Mouse (Mus musculus) hindbrain, embryonic 12.5 days (tissue): ENCODE data around the gene Chrne. TPM values are rescaled to one million over a fixed set of nuclear protein-coding genes. Genes with fewer than 3 reads are reported as not detected.
"Not testable (repeated sequence)": the region's sequence is repeated elsewhere in the genome, so short reads cannot be mapped to it uniquely, and the experiment has no call there.

ENCODE experiments used
- ATAC-seq: fragments of 200-750 bp; cut with Nextera tagmentation; 2 replicates; pipeline ENCODE4 v1.8.0; 2017; ENCODE audit warnings: moderate TSS enrichment; ENCODE audit not compliant: low FRiP score
- H3K27ac ChIP-seq: fragments of 300-500 bp; sonication (generic); 2 replicates; pipeline ENCODE4 v1.5.1; 2016; ENCODE audit warnings: mild to moderate bottlenecking
- H3K27me3 ChIP-seq: fragments of 300-500 bp; sonication (generic); 2 replicates; pipeline ENCODE4 v1.6.1; 2016; ENCODE audit warnings: mild to moderate bottlenecking
- H3K36me3 ChIP-seq: fragments of 300-500 bp; sonication (generic); 2 replicates; pipeline ENCODE4 v1.6.1; 2016; ENCODE audit warnings: mild to moderate bottlenecking
- H3K4me1 ChIP-seq: fragments of 300-500 bp; sonication (generic); 2 replicates; pipeline ENCODE4 v1.6.1; 2016
- H3K4me2 ChIP-seq: fragments of 300-500 bp; sonication (generic); replicated peaks from 2 replicates; pipeline ENCODE4 v1.6.1; 2016; ENCODE audit warnings: mild to moderate bottlenecking
- H3K4me3 ChIP-seq: fragments of 300-500 bp; sonication (generic); 2 replicates; pipeline ENCODE4 v1.5.1; 2016; ENCODE audit warnings: mild to moderate bottlenecking
- H3K9ac ChIP-seq: fragments of 300-500 bp; sonication (generic); 2 replicates; pipeline ENCODE4 v1.6.1; 2016; ENCODE audit warnings: mild to moderate bottlenecking, moderate library complexity
- H3K9me3 ChIP-seq: fragments of 300-500 bp; sonication (generic); replicated peaks from 2 replicates; pipeline ENCODE4 v1.6.1; 2016; ENCODE audit warnings: mild to moderate bottlenecking
- WGBS: fragments of 180-500 bp; shearing (Covaris S2); methylation state at CpG from one replicate; pipeline ENCODE4 v1.1.7; 2016; 5-methylcytosine and 5-hydroxymethylcytosine counted together
- polyA plus RNA-seq: library from polyadenylated mRNA; unstranded; fragments of >200 nt; fragmentation: Nextera tagmentation; extraction: Ambion mirVana; gene quantifications from 2 replicates; pipeline ENCODE4 v1.2.1, GENCODE M21; 2016

Chrne gene
- polyA plus RNA-seq, 1 experiment from 2014 or later, result not detected

DNA sequence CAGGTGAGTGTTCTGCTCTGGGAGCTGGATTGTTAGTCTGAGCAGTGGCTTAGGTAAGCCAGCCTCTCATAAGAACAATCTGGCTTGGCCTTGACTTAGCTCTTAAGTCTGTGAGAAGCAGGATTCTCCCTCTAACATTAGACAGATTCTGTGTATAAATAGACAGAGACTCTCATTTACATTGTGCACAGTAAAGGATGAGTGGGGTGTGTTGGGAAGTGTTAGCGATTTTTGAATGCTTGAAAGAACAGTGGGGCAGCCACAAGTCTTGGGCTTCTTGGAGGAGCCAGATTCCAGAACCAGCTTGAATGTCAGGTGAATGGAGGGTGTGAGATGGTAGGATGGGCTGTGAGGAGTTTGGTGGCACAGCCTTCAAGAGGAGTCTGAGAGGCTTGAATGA, 47.4 kb downstream of the Chrne start:
- 89% methylated on average over 1 of the region's 1 CpGs for WGBS
- Histone ChIP-seq H3K4me3 (no peak overlapping the region), H3K4me1 (peaks cover 25% of the 10 kb centered on the region), H3K27me3 (no peaks in the 10 kb centered on the region), H3K36me3 (no peaks in the 10 kb centered on the region), H3K4me2 (no peak overlapping the region), H3K27ac (no peak overlapping the region), H3K9ac (no peak overlapping the region), H3K9me3 (no peaks in the 10 kb centered on the region)
- ATAC-seq, result no peak

DNA sequence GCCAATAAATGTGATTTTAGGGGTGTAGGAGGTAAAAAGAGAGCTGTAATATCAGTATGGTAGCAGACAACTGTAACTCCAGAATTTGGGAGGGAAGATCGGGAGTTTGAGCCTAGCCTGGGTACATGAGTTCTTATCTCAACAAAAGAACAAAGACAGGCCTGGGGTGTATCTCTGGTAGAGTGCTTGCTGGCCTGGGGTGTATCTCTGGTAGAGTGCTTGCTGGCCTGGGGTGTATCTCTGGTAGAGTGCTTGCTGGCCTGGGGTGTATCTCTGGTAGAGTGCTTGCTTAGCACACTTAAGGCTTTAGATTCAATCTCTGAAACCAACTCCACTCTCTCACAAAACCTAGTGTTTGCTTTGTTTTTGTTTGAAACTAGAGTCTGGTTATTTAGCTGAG, 48.4 kb downstream of the Chrne start:
- WGBS, result 92% methylated on average over 1 of the region's 1 CpGs
- H3K9me3 ChIP-seq, H3K4me3 ChIP-seq, ATAC-seq, H3K27me3 ChIP-seq, H3K36me3 ChIP-seq, H3K9ac ChIP-seq, H3K4me2 ChIP-seq, H3K27ac ChIP-seq: not testable (repeated sequence)
- peaks cover 33% of the 10 kb centered on the region for H3K4me1 ChIP-seq

DNA sequence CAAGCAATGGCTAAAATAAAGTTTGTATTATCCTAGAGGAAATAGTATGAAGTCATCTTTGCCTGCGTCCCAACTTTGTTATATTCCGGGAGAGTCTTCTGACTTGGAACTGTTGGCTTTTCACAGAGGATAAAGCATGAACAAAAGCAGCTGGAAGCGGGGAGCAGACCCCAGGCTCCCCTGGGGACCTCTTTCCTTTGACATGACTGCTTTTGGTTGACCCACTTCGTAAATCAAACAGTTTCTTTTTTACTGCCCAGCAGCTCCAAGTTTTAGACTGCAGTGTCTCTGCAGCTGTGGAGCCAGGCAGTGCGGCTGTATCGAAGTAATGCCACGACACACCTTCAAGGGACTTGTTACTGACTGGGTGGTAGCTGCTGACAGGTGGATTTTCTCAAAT, 52.4 kb downstream of the Chrne start:
- H3K9me3 ChIP-seq, result no peaks in the 10 kb centered on the region
- no peak overlapping the region for H3K4me3 ChIP-seq
- H3K27ac ChIP-seq, result no peak overlapping the region
- H3K4me1 ChIP-seq, result peaks cover 39% of the 10 kb centered on the region
- H3K27me3 ChIP-seq, result no peaks in the 10 kb centered on the region
- no peaks in the 10 kb centered on the region for H3K36me3 ChIP-seq
- ATAC-seq, result no peak
- H3K4me2 ChIP-seq, result no peak overlapping the region
- WGBS, result 65% methylated on average over 7 of the region's 7 CpGs
- H3K9ac ChIP-seq, result no peak overlapping the region

Other genes starting within 250 kb of the Chrne start
- 40.2 and 40.4 TPM in 2 replicates for gene Pelp1, start 209.2 kb downstream of the Chrne start, polyA plus RNA-seq
- 36.5 and 36.8 TPM in 2 replicates for gene Arrb2, start 186.6 kb downstream of the Chrne start, polyA plus RNA-seq
- 32.7 and 36.1 TPM in 2 replicates for gene Med11, start 167.3 kb downstream of the Chrne start, polyA plus RNA-seq
- gene Zmynd15, start 159.8 kb downstream of the Chrne start, polyA plus RNA-seq, result 0.60 and 1.1 TPM in 2 replicates
- 2.0 and 2.1 TPM in 2 replicates for gene Cxcl16, start 159.2 kb downstream of the Chrne start, polyA plus RNA-seq
- gene Tm4sf5, start 114.0 kb downstream of the Chrne start, polyA plus RNA-seq, result 0.36 TPM in 1 of 2 replicates, not detected in the other
- 0.34 TPM in 1 of 2 replicates, not detected in the other for gene Vmo1, start 104.6 kb downstream of the Chrne start, polyA plus RNA-seq
- 0.36 TPM in 1 of 2 replicates, not detected in the other for gene Gltpd2, start 100.0 kb downstream of the Chrne start, polyA plus RNA-seq
- 679 and 744 TPM in 2 replicates for gene Psmb6, start 93.8 kb downstream of the Chrne start, polyA plus RNA-seq
- gene Gm40193, start 86.3 kb downstream of the Chrne start, polyA plus RNA-seq, result not detected in 2 replicates
- 7.2 and 7.8 TPM in 2 replicates for gene Pld2, start 79.2 kb downstream of the Chrne start, polyA plus RNA-seq
- 17.3 and 19.1 TPM in 2 replicates for gene Mink1, start 56.3 kb downstream of the Chrne start, polyA plus RNA-seq
- not detected in 2 replicates for gene 4930544D05Rik, start 3.4 kb downstream of the Chrne start, polyA plus RNA-seq
- 0.10 and 0.38 TPM in 2 replicates for gene Gp1ba, start 19.9 kb upstream of the Chrne start, polyA plus RNA-seq
- gene Rnf167, start 28.0 kb upstream of the Chrne start, polyA plus RNA-seq, result 96.0 and 102 TPM in 2 replicates
- 145 and 148 TPM in 2 replicates for gene Slc25a11, start 28.3 kb upstream of the Chrne start, polyA plus RNA-seq
- gene Pfn1, start 35.4 kb upstream of the Chrne start, polyA plus RNA-seq, result 1,190 and 1,267 TPM in 2 replicates
- 14.9 and 18.5 TPM in 2 replicates for gene Eno3, start 38.0 kb upstream of the Chrne start, polyA plus RNA-seq
- gene Spag7, start 50.2 kb upstream of the Chrne start, polyA plus RNA-seq, result 143 and 144 TPM in 2 replicates
- 15.2 and 15.7 TPM in 2 replicates for gene Camta2, start 68.9 kb upstream of the Chrne start, polyA plus RNA-seq
- gene Inca1, start 80.9 kb upstream of the Chrne start, polyA plus RNA-seq, result 0.99 and 1.4 TPM in 2 replicates
- gene Kif1c, start 81.3 kb upstream of the Chrne start, polyA plus RNA-seq, result 2.3 and 3.0 TPM in 2 replicates
- gene Zfp3, start 145.0 kb upstream of the Chrne start, polyA plus RNA-seq, result 11.1 and 12.7 TPM in 2 replicates
- not detected in 2 replicates for gene Scimp, start 193.4 kb upstream of the Chrne start, polyA plus RNA-seq
- gene Rabep1, start 225.6 kb upstream of the Chrne start, polyA plus RNA-seq, result 56.9 and 58.5 TPM in 2 replicates